Mouse (Mus musculus) layer of hippocampus, adult 8-10 months (tissue): ENCODE data around the gene Farsb. TPM values are rescaled to one million over a fixed set of nuclear protein-coding genes. Genes with fewer than 3 reads are reported as not detected.

Source experiments
- DNase-seq, 2 experiments: peaks; one replicate each; pipeline ENCODE4 v3.0.0; 2022; ENCODE audit warnings: low spot score in 2 of 2
- total RNA-seq, 4 experiments: library from RNA; stranded (reverse); gene quantifications; 2 replicates each; pipeline ENCODE4 v1.2.4; 2022

The Farsb gene
- total RNA-seq, 4 experiments from 2014 or later, result 61.7 to 74.3 (median 68.0) TPM

GRCm38 (mm10) chr1:78421749-78422148, 66.9 kb downstream of the Farsb start:
- DNase-seq, result no peak

GRCm38 (mm10) chr1:78420271-78420670, 68.4 kb downstream of the Farsb start:
- DNase-seq, result no peak

GRCm38 (mm10) chr1:78419593-78419992, 69.1 kb downstream of the Farsb start:
- DNase-seq, result peak; percentile 33 to 67

- DNase-seq, result no peak
Measured at GRCm38 (mm10) chr1:78417154-78417911, 71.4 kb downstream of the Farsb start.

GRCm38 (mm10) chr1:78414421-78414820, 74.3 kb downstream of the Farsb start:
- DNase-seq, result no peak

GRCm38 (mm10) chr1:78412668-78413067, 76.0 kb downstream of the Farsb start:
- DNase-seq, result no peak

GRCm38 (mm10) chr1:78409396-78409795, 79.3 kb downstream of the Farsb start:
- DNase-seq, result no peak

GRCm38 (mm10) chr1:78401413-78401812, 87.3 kb downstream of the Farsb start:
- DNase-seq, result no peak

GRCm38 (mm10) chr1:78399755-78400154, 88.9 kb downstream of the Farsb start:
- DNase-seq, result no peak

- DNase-seq, result no peak
Measured at GRCm38 (mm10) chr1:78396320-78396913, 92.3 kb downstream of the Farsb start.

- no peak for DNase-seq
Measured at GRCm38 (mm10) chr1:78395737-78396136, 93.0 kb downstream of the Farsb start.

- no peak for DNase-seq
Measured at GRCm38 (mm10) chr1:78395191-78395735, 93.4 kb downstream of the Farsb start.

GRCm38 (mm10) chr1:78388848-78389247, 99.8 kb downstream of the Farsb start:
- no peak for DNase-seq

GRCm38 (mm10) chr1:78387854-78388253, 100.8 kb downstream of the Farsb start:
- no peak for DNase-seq

GRCm38 (mm10) chr1:78380950-78381349, 107.7 kb downstream of the Farsb start:
- DNase-seq, result no peak

GRCm38 (mm10) chr1:78375058-78375457, 113.6 kb downstream of the Farsb start:
- DNase-seq, result no peak

- no peak for DNase-seq
Measured at GRCm38 (mm10) chr1:78373836-78374235, 114.9 kb downstream of the Farsb start.

- DNase-seq, result no peak
Measured at GRCm38 (mm10) chr1:78372316-78372715, 116.4 kb downstream of the Farsb start.

GRCm38 (mm10) chr1:78371569-78372236, 117.0 kb downstream of the Farsb start:
- peak in 1 of 2 experiments; percentile 9 for DNase-seq

- no peak for DNase-seq
Measured at GRCm38 (mm10) chr1:78370121-78370520, 118.6 kb downstream of the Farsb start.
